Mouse (Mus musculus) v-Abl transformed pro-B cells (cell line): ENCODE measurements at regions not wholly inside any gene's neighbourhood (a gene's known extent, or its start where the extent isn't known, plus 50 kb on each side); places are given as distances from the start of the nearest gene placed in this dataset.

Source experiments
- in situ Hi-C, 2 experiments: fragments of 400-800 bp; cut with MboI; formaldehyde crosslinking; loops; one replicate each; pipeline ENCODE4 v1.15.1; 2025; ENCODE audit not compliant: unreplicated experiment in 2 of 2

DNA sequence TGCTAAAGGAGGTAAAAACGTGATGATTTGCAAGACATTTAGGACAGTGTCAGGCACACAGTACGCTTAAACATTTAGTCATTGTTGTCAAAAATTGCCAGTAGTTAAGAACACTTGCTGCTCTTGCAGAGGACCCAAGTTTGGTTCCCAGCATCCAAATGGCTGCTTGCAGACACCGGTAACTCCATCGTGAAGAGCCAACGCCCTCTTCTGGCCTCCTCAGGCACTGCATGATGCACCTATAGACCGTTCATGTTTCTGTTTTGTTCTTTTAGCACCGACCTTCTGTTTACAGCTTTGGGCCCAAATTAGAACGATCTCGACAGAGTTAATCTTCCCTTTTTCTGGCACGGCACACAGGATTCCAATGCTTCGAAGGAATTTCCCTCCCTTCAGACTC, 76.4 kb upstream of the Fer start:
- in situ Hi-C loops: no loop called here

DNA sequence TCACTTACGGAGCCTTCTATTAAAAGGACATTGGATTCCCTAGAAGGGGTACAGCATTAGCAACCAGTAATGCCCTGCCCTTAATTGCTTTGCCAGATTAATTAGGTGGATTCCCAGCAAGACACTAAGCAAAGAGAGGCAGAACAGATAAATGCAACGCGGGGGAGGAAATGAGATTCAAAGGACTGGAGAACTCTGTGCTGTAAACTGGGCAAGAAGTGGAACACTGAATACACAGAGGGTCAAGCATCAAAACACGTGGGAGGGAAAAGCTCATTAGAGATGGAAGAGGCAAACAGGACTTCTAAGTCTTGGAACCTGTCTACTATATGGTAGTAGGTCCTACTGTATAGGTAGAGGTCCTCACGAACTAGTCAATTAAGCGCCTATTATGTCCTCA, 68.5 kb upstream of the Fer start:
- in situ Hi-C loops: no loop called here

DNA sequence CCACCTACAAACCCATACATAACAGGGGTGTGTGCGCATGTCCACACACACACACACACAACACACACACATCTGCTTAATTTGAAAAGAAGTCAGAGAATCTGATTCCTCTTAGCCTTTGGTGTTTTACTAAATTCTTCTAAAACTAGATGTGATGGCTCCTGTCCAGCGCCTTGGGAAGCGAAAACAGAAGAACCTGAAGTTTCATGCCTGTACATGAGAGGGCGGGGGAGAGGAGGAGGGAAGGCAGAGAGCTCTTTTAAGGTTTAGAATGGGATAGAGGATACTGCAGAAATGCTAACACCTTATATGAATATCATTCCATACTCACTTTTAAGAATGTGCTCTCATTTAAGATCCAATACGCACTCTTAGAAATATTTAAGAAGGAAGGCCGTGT, 64.5 kb upstream of the Fer start:
- in situ Hi-C loops: no loop called here

DNA sequence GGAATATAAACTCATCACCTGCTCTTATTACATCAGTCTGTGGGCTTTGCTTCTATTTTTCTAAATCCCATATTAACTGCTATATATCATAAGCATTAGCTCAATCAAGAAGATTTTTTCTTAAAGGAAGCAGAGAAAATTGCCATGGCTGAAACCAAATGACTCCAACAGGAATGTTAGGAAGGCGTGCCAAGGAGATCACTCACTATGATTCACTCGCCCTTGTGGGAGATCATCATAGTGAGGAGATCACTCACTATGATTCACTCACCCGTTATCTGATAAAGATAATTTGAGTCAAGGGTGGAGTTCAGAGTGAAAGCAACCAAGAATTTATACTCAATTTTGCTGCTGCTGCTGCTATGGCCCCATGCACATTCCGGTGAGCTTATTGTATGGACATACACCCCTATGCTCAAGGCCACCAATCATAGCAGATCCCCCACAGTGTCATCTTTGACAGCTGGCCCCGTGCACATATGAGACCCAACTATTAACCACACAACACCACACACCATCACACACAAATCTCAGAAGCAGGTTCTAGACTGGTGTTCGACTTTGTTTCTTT, 63.8 kb upstream of the Fer start:
- in situ Hi-C loops: no loop called here

DNA sequence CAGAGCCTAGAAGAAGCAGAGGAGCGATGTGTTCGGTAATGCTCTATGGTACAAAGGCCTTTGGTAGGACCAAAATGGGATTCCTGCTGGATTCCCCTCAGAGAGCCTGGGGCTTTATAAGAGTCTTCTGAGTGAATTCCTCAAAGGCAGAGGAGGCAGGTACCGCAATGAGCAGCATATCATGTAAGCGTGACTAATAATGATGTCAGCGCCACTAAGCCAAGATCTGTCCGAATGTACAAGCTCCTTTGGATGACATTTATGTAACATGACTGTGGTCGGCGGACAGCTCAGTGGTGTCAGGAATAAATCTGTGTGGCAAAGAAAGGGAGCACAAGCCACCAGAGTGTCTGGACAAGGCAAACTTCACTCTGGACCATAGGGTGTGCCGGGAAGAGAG, 61.5 kb upstream of the Fer start:
- in situ Hi-C loops: no loop called here

DNA sequence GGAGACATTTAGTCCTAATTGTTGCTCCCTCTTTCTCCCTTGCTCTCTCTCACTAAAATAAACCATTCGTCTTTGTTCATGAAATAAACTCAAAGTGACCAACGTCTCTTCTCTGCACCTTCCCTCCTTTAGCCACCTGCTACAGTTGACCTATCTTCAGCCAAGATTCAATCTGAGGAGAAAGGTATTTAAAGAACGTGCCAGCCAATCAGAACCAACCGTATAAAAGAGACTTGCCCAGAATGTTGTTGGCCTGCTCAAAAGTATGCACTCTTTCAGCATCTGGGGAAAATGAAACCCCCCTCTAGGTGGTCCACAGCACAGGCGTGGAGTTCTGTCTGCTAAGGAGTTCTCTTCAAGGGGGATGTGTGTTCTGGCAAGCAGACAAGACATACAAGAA, 60.0 kb upstream of the Fer start:
- in situ Hi-C loops: no loop called here

DNA sequence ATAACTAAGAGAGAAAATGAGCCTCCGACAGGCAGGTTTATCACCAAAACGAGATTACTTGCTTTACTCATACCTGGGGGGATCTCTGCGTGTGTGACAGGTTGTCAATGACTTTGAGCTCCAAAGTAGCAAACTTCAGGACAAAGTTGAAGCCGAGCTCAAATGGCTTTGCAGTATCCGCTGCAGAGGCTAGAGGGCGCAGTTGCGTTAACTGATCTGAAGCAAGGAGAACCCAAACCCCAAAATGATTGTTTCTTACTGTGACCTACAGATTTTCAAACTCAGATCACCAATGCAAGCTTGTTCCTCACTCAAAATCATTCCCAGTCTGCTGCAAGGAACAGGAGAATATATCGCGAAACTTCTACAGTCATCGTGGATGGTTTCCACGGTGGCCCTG, 59.3 kb upstream of the Fer start:
- in situ Hi-C loops: no loop called here

DNA sequence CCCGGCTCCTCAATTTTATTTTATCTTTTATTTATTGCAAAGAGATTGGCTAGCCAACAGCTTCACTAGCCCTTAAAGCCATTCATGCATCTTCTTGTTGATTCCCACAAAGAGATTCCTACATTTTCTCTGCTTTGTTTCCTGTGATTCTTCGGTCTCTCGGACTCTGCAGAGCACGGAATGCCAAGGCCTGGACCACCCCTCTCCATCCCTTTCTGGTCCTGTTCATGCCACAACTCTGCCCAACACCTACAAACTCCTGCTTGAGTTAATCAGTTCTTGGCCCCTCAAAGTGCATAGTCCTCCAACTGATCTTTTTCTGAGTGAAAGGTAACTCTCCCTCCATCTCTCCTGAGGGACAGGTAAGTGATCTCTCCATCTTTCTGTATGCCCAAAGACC, 58.4 kb upstream of the Fer start:
- in situ Hi-C loops: no loop called here

DNA sequence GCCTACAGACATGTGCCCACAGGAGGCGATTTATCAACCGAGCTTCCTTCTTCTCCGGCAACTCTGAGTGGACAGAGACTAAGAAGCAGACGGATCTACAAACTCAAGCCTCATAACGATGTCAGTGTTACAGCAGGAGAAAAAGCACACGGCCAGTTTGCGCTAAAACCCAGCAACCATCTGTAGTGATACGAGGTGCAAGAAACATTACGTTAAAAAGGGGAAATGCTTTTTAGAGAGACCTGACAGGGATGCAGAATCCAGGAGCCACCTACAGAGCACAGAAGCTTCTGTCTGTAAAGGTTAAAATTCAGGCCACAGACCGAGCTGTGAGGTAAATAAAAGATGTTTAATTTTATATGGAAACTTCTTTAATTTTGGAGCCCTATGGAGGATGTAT, 56.5 kb upstream of the Fer start:
- in situ Hi-C loops: no loop called here

DNA sequence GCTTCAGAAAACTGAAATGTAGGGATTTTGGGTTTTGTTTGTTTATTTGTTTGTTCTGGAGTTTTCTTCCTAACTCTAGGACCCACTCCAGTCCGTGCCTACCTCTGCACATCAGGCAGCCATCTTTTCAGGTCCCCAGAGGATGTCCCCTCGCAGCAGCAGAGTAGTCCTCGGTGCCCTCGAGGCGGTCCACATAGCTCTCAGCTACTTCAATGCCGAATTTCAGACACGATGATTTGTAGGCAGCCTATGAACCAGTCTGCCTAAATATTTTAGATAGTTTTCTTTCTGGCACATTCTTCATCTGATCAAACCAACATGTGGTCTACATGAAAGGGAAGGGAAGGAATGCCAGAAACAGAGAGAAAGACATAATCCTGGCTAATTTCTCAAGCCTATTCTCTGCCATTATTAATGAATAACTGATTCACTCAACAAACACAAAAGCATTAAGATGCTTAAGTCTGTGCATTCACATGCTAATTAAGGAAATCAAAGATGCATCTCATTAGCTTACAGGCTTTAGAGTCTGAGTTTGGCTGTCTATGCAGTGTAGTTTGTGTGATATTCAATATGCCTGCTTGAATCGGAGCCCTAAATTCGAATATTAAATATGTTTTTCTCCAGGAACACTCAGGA, 55.2 kb upstream of the Fer start:
- in situ Hi-C loops: no loop called here

DNA sequence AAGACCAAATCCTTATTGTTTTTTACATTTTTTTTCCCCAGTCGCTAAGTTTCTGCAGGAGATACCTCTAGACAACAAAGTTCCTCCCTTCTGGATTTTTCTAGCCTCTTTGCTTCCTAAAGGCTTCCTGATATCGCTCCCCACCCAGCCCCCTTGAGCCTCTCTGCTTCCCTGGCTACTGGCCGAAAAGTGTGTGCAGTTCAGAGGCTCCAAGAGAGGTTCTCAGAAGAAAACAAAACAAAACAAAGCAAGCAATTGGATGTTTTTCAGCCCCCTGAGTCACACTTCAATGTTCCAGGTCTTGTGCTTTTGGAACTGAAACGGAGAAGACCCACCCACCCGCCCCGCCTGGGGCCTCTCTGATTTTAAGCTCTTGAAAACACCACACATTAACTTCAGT, 54.1 kb upstream of the Fer start:
- in situ Hi-C loops: no loop called here

DNA sequence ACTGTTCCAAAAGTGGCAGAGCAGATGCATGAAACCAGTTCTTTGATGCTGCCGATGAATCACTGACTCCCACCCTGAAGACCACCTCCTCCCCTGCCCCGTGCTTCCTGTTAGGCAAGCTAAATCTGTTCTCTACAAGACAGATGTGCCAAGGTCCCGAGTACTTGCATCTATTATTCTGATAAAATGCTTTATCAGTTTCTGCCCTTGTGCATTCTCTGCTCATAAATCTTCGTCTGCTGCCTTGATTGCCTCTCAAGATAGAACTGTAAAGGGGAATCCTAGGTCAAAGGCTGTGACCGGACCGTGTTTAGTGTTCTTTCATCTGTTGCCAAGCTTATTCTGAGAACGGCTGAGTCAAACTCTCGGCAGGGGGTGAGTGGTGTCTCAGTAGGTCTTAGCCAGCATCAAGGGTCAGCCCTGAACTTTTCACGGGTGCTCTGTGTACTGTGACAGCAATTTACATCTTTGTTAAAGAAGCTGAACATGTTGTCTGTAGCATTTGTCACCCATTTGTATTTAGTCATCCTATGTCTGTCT, 51.5 kb upstream of the Fer start:
- in situ Hi-C loops: no loop called here

DNA sequence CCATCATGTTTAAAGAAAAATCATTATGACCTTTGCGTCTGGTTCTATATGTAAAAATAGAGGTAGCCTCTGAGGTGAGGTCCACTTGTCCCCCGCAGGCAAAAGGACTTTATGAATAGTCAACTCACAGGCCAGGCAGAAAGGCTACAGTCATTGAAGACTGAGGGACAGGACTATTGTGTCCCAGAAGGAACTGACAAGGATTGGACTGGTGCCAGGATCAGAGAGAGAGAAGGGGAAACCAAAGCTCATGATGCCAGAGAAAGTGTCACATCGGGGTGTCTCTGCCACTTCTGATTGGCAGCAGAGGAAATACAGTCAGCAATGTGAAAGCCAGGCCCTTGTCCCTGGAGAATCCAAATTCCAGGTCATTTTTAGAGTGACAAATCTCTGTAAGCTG, 50.3 kb upstream of the Fer start:
- in situ Hi-C loops: no loop called here
